Mouse (Mus musculus) kidney, embryonic 14.5 days (tissue): ENCODE data around the gene Psmc3ip. TPM values are rescaled to one million over a fixed set of nuclear protein-coding genes. Genes with fewer than 3 reads are reported as not detected.

ENCODE experiments used
- ATAC-seq: fragments of 200-750 bp; cut with Nextera tagmentation; 2 replicates; pipeline ENCODE4 v1.8.0; 2017; ENCODE audit warnings: moderate number of reproducible peaks, mild to moderate bottlenecking, moderate TSS enrichment, moderate library complexity; ENCODE audit not compliant: low FRiP score, low TSS enrichment
- H3K27ac ChIP-seq: fragments of 300-500 bp; sonication (generic); 2 replicates; pipeline ENCODE4 v1.5.1; 2014; ENCODE audit warnings: low read depth, mild to moderate bottlenecking, low read length, moderate library complexity, mixed read lengths
- H3K27me3 ChIP-seq: fragments of 300-500 bp; sonication (generic); 2 replicates; pipeline ENCODE4 v1.6.1; 2014; ENCODE audit warnings: mild to moderate bottlenecking, low read length; ENCODE audit not compliant: control insufficient read depth, insufficient read depth
- H3K36me3 ChIP-seq: fragments of 300-500 bp; sonication (generic); 2 replicates; pipeline ENCODE4 v1.6.1; 2014; ENCODE audit warnings: low read length, mixed read lengths; ENCODE audit not compliant: control insufficient read depth, insufficient read depth
- H3K4me1 ChIP-seq: fragments of 300-500 bp; sonication (generic); 2 replicates; pipeline ENCODE4 v1.6.1; 2014; ENCODE audit warnings: low read length, mixed read lengths; ENCODE audit not compliant: control insufficient read depth, insufficient read depth
- H3K4me2 ChIP-seq: fragments of 300-500 bp; sonication (generic); replicated peaks from 2 replicates; pipeline ENCODE4 v1.6.1; 2014; ENCODE audit warnings: low read depth, mild to moderate bottlenecking, low read length
- H3K4me3 ChIP-seq: fragments of 300-500 bp; sonication (generic); 2 replicates; pipeline ENCODE4 v1.5.1; 2014; ENCODE audit warnings: mild to moderate bottlenecking, low read length
- H3K9ac ChIP-seq: fragments of 300-500 bp; sonication (generic); 2 replicates; pipeline ENCODE4 v1.6.1; 2014; ENCODE audit warnings: low read depth, mild to moderate bottlenecking, low read length, moderate library complexity
- H3K9me3 ChIP-seq: fragments of 300-500 bp; sonication (generic); 2 replicates; pipeline ENCODE4 v1.6.1; 2016; ENCODE audit warnings: low read length; ENCODE audit not compliant: control insufficient read depth
- WGBS: fragments of 180-500 bp; shearing (Covaris S2); extraction: QIAGEN DNeasy Blood & Tissue Kit; methylation state at CpG from one replicate; pipeline ENCODE4 v1.1.7; 2014; 5-methylcytosine and 5-hydroxymethylcytosine counted together
- polyA plus RNA-seq: library from polyadenylated mRNA; unstranded; fragments of >200 nt; fragmentation: Nextera tagmentation; extraction: Ambion mirVana; gene quantifications from 2 replicates; pipeline ENCODE4 v1.2.1, GENCODE M21; 2014

Gene Psmc3ip
- polyA plus RNA-seq, 1 experiment from 2014 or later = 52.0 TPM

DNA sequence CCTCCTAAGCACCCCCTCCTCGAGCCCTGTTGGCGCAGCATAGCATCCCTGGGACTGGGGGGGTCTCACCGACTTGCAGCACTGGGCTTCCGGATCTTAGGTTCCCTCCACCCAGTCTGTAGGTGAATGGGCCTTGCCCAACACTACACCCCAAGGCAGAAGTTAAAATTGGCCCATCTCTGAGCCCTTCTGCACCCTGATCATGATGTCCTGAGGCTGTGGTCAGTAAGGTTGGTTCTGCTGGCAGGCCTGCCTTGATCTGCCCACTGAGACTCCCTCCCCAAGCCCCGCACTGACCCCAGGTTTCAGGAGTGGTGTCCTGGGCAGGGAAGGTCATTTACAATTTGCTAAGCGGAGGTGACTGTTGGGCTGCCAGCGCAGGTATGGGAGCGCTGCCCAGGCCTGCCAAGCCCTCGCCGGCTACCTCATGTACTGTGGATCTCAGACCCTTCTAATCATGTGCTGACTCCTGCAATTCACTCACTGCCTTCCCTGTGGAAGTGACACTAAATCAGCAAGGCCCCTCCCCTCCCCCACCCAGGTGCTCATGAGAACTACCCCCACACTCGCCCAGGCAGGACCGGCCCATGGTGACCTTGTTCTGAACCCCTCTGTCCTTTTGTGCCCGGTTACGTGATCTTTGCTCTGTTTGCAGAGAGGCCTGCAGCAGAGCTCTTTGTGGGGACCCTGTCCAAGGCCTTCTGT lies 32.1 kb downstream of the Psmc3ip start:
- peaks cover 25% of the 10 kb centered on the region for H3K4me1 ChIP-seq
- H3K4me2 ChIP-seq = no peak overlapping the region
- no peak for ATAC-seq
- H3K9me3 ChIP-seq = no peaks in the 10 kb centered on the region
- H3K27me3 ChIP-seq = no peaks in the 10 kb centered on the region
- 57% methylated on average over 14 of the region's 14 CpGs for WGBS
- peaks cover 4% of the 10 kb centered on the region; the same call in 1 of the 2 replicates for H3K36me3 ChIP-seq
- peak overlapping the region; percentile 13; the same call in 1 of the 2 replicates for H3K9ac ChIP-seq
- H3K4me3 ChIP-seq = no peak overlapping the region
- H3K27ac ChIP-seq = peak overlapping the region; percentile 87

DNA sequence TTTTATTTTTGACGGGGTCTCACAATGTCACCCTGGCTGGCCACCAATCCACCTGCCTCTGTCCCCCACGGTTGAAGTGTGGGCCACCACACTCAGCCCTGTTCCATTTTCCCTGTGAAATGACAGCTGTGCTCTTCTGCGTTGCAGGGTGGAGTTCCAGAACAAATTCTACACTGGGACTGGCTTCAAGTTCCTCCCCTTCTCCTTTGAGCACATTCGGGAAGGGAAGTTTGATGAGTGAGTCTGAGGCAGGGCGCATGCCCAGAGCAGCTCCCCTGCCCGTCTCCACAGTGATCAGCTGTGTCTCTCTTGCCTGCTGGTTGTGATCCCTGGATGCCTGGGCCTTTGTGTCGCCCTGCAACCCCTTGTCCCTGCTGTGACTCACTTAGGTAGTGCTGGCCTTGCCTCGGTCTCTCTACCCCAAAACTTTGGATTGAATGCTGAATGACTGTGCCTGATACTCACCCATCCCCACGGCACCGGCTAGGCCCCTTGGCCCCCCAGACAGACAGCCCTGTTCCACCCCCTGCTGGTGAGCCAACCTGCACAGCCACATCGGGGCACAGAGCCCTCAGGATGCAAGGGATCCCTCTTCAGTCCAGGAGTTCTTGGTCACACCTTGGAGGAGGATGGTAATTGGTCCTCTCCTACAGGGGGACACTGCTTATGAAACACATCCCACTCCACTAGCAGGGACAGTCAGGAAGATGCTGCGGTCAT lies 32.9 kb downstream of the Psmc3ip start:
- Histone ChIP-seq H3K4me1 (peaks cover 25% of the 10 kb centered on the region), H3K9ac (no peak overlapping the region)

DNA sequence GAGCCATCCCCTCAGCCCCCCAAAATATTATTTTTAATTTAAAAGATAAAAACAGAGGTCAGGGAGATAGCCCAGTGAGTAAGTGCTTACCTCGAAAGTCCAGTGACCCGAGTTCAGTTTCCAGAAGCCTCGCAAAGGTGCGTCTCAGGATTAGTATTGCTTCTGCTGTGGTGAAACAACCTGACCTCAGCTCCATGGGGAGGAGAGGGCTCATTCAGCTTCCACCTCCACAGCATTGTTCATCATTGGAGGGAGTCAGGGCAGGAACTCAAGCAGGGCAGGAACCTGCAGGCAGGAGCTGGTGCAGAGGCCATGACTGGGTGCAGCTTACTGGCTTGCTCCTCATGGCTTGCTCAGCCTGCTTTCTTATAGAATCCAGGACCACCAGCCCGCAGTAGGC lies 34.2 kb downstream of the Psmc3ip start:
- peak overlapping the region; percentile 24; the same call in 1 of the 2 replicates for H3K27ac ChIP-seq
- WGBS = 90% methylated on average over 5 of the region's 5 CpGs
- no peaks in the 10 kb centered on the region for H3K27me3 ChIP-seq
- peaks cover 25% of the 10 kb centered on the region for H3K4me1 ChIP-seq
- H3K4me2 ChIP-seq = no peak overlapping the region
- H3K4me3 ChIP-seq = no peak overlapping the region
- no peaks in the 10 kb centered on the region for H3K9me3 ChIP-seq
- no peak overlapping the region for H3K9ac ChIP-seq
- ATAC-seq = no peak
- H3K36me3 ChIP-seq = peaks cover 8% of the 10 kb centered on the region; the same call in 1 of the 2 replicates

More for the DNA sequence above, 32.9 kb downstream of the Psmc3ip start:
- Histone ChIP-seq H3K27ac (peak overlapping the region; percentile 87; the same call in 1 of the 2 replicates), H3K4me2 (no peak overlapping the region), H3K27me3 (no peaks in the 10 kb centered on the region), H3K9me3 (no peaks in the 10 kb centered on the region), H3K36me3 (peaks cover 7% of the 10 kb centered on the region; the same call in 1 of the 2 replicates), H3K4me3 (no peak overlapping the region)
- no peak for ATAC-seq
- WGBS = 81% methylated on average over 12 of the region's 12 CpGs

DNA sequence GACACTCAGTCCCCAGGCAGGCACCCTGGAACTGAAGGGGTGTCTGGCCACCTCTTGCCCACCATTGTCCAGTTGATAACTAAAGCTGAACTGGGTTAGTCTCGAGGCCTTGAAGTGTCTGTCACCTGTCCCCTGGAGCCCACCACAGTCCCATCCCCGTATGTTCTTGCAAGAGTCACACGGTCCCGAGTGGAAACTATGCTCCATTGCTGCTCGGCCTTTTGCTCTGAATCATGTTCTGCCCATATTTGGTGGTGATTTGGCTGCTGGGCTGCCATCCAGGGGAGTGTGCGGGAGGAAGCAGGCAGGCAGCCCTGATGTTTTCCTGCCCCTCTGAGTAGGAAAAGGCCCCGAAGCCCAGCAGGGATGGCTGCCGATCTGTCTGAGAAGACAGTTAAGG lies 35.1 kb downstream of the Psmc3ip start:
- Histone ChIP-seq H3K4me2 (no peak overlapping the region), H3K27me3 (no peaks in the 10 kb centered on the region), H3K9me3 (no peaks in the 10 kb centered on the region), H3K4me1 (peaks cover 25% of the 10 kb centered on the region), H3K27ac (peak overlapping the region; percentile 80), H3K36me3 (peaks cover 9% of the 10 kb centered on the region; the same call in 1 of the 2 replicates), H3K4me3 (no peak overlapping the region), H3K9ac (no peak overlapping the region)
- ATAC-seq = no peak
- WGBS = 50% methylated on average over 8 of the region's 8 CpGs

DNA sequence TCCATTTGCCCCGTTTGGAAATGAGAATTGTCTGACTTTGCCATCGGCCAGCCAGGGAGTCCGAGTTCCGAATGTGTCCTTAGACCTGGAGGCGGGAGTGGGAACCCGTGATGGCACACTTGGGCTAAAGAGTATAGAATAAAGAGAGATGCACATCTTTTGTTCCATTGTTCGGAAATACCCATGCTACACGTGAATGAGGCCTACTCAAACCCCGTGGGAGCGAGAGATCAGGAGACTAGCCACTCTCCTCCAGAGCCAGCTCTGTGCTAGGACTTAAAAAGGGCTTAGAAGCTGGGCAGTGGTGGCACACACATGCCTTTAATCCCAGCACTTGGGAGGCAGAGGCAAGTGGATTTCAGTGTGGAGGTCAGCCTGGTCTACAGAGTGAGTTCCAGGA lies 35.8 kb downstream of the Psmc3ip start:
- H3K9ac ChIP-seq = no peak overlapping the region
- H3K4me3 ChIP-seq = no peak overlapping the region
- no peaks in the 10 kb centered on the region for H3K9me3 ChIP-seq
- ATAC-seq = no peak
- H3K27me3 ChIP-seq = no peaks in the 10 kb centered on the region
- 80% methylated on average over 10 of the region's 10 CpGs for WGBS
- no peak overlapping the region for H3K4me2 ChIP-seq
- peaks cover 25% of the 10 kb centered on the region for H3K4me1 ChIP-seq
- peak overlapping the region; percentile 80; the same call in 1 of the 2 replicates for H3K27ac ChIP-seq
- H3K36me3 ChIP-seq = peaks cover 12% of the 10 kb centered on the region; the same call in 1 of the 2 replicates

DNA sequence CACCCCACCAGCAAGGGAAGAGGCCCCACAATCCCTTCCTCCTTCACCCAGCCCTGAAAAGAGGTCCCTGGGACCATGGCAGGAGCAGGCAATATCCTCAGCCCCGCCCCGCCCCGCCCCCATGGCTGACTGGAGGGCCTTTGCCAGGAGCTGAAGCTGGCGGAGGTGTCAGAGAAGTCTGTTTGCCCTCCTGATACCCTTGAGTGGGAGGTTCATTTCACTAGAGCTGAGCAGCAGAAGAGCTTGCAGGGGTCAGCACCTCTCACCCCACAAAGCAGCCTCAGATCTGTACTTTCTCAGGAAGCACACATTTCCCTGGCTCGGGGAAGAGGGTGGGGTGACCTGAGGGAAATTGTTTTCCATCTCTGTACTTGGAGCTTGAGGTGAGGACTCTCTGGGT lies 36.5 kb downstream of the Psmc3ip start:
- Histone ChIP-seq H3K4me2 (no peak overlapping the region), H3K27ac (no peak overlapping the region), H3K4me3 (no peak overlapping the region), H3K9me3 (0 out of 2 replicates have a peak, but pooled peaks cover 2% of the 10 kb centered on the region), H3K36me3 (peaks cover 12% of the 10 kb centered on the region; the same call in 1 of the 2 replicates), H3K27me3 (no peaks in the 10 kb centered on the region), H3K4me1 (peaks cover 22% of the 10 kb centered on the region), H3K9ac (no peak overlapping the region)
- WGBS = 40% methylated on average over 5 of the region's 5 CpGs
- ATAC-seq = no peak

DNA sequence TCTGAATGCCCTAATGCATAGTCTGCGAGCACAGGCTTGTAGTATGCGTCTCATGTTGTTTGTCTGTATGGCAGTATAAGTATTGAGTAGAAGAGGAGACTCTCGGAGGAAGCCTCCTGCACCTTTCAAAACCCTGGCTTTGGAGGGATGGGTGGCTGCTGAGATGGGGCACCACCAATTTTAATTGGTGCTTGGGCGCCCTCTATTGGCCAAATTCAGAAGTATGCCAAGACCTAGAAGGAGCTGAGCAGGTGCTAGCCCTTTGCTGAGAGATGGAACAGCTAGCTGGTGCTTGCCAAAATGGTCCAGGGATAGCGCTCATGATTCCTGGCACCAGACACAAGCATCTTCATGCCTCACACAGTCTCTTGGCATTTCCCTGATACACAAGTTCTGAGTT lies 37.4 kb downstream of the Psmc3ip start:
- no peak; the same call in 1 of the 2 replicates for ATAC-seq
- Histone ChIP-seq H3K36me3 (peaks cover 15% of the 10 kb centered on the region; the same call in 1 of the 2 replicates), H3K27me3 (no peaks in the 10 kb centered on the region), H3K4me1 (peaks cover 13% of the 10 kb centered on the region), H3K9ac (no peak overlapping the region), H3K27ac (no peak overlapping the region), H3K4me2 (no peak overlapping the region), H3K4me3 (no peak overlapping the region), H3K9me3 (0 out of 2 replicates have a peak, but pooled peaks cover 3% of the 10 kb centered on the region)
- 39% methylated on average over 5 of the region's 5 CpGs for WGBS

DNA sequence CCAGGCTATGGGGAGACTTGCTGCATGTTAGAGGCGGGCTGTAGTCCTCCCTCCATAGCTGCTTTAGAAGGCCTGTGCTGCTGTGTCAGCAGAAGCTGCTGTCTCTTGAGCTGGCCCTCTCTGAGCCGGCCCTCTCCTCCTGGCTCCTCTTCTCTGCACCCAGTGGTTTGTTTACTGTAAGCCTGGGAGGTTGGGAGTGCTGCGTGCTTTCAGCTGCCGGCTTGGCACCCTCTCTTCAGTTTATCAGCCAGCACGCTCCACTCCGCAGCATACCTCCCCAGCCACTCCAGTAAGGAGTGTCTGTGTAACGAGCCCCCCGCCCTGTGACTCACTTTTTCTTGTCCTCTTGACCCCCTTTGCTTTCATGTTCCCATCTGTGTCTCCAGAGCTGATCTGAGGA lies 38.4 kb downstream of the Psmc3ip start:
- Histone ChIP-seq H3K4me2 (no peak overlapping the region), H3K4me3 (no peak overlapping the region), H3K4me1 (peaks cover 8% of the 10 kb centered on the region; the same call in 1 of the 2 replicates), H3K27me3 (no peaks in the 10 kb centered on the region), H3K36me3 (peaks cover 11% of the 10 kb centered on the region; the same call in 1 of the 2 replicates), H3K9ac (peak overlapping the region; percentile 13; the same call in 1 of the 2 replicates), H3K9me3 (0 out of 2 replicates have a peak, but pooled peaks cover 3% of the 10 kb centered on the region), H3K27ac (0 out of 2 replicates have a peak overlapping the region, but pooled peaks have one; percentile 14)
- 57% methylated on average over 8 of the region's 8 CpGs for WGBS
- ATAC-seq = no peak
